Mouse (Mus musculus) T-helper 2 cell (primary cell): ENCODE measurements around the gene Otud7a.

ENCODE experiments used
- in situ Hi-C: fragments of 300-600 bp; cut with MboI, MseI; formaldehyde crosslinking; loops from one replicate; pipeline ENCODE4 v1.15.1; 2025; ENCODE audit warnings: high pct_unique_total_duplicates

The Otud7a gene

DNA sequence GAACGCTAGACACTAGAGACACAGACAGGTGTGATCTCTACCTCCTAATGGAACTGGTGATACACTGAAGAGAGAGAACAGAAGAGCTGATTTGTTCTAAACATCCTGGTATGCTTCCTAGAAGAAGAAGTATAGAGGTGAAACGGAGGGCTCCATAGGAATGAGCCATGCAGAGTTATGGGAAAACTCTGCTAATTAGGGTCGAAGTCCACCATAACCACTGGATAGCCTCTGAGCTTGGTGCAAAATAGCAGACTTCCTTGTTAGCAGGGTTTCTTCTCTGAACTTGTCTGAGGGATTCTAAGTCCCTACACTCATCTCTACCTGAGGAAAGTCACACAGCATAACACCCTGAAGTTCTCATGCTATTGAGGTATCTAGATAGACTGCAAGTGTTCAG is 114.4 kb downstream of the Otud7a start:
- in situ Hi-C loops: no loop called here

DNA sequence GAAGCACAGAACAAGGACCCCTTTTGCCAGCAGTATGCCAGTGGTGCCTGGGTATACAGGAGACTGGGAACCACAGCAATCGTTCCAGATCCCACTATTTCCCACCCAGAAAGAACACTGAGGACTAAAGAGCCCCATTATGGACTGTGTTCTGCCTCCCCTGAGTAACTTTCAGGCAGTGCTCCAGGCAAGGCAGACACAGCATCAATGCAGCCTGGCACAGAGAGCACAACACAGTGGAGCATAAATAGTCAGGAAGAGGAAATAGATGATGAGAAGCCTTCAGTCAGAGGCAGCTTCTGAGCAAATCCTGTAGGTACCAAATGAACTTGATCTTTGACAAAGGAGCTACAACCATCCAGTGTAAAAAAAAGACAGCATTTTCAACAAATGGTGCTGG is 115.1 kb downstream of the Otud7a start:
- in situ Hi-C loops: no loop called here

DNA sequence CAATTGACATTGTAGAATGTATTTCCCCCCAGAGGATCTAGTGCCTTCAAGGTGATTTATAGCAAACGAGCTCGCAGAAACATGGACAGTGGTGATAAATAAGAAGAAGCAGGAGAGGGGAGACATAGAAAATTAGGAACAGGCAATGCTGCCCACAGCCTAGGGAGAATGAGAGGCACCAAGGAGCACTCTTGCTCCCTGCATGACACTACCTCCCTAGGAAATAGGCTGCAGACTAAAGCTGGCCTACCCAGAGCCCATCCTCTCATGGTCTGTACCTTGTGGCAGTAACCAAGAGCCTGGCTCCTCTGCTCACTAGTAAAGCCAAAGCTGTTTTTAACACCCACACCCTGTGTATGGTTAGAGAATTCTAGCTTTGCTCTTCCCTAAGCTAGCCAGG is 138.8 kb downstream of the Otud7a start:
- in situ Hi-C loops: no loop called here

DNA sequence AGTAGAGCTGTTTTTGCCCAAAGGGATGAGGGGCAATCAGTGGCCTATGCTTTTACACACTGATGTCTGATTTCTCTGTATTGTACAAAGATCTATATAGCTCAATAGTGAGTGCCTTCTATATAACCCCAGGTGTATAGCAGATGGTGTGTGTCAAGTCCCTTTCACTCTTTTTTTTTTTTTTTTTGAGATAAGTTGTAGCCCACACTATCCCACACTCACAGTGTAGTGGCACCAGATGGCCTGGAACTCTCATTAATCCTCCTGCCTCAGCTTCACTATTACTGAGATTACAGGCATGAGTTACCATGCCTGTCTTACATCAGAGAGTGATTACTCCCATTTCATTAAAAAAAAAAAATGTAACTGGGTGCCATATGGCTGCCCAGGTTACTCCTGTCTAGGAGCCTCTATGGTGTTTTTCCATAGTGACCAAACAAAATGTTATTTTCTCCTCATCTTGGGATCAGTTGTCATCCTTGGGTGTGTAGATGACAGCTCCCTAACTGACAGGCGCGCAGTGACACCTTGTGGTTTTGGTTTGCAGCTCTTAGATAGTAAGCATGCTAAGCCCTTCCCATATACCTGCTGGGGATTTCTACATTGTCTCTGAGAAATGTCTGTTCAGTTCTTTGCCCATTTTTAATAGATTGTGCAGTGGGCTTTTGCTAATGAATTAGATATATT is 141.8 kb downstream of the Otud7a start:
- in situ Hi-C loops: no loop called here

DNA sequence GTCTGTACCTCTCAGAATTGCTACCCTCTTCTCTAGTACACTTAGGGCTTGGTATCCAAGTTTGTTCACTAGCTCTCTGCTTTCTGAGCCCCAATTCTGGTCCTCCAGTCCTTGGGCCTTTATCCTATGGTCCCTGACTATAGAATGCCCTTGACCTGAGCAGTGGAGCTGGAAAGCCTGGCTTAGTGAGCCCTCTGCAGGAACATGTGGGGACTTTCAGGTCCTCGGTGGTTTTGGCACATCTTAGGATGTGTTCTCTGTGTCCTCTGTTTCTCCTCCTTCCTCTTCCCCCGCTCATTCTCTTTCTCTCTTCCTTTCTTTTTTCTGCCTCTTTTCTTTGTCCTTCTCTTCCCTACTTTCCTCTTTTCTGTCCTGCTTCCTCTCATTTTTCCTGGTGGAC is 145.8 kb downstream of the Otud7a start:
- in situ Hi-C loops: no loop called here

DNA sequence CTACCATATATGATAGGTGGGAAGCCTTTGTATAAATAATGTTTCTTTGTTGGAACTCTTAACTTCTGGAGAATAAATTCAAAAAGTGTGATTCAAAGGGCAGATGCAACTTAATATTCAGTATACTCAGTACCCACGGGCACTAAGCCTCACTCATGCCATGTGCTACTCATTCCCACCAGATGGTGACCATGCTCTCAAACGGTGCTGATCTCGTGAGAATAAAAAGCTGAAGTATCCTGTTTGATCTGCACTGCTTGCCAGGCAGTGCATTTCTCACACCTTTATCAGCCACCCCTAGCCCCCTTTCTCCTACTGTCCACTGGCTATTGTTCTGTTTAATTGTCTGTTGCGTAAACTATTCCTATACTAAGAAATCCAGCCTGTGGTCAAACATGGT is 146.8 kb downstream of the Otud7a start:
- in situ Hi-C loops: no loop called here

DNA sequence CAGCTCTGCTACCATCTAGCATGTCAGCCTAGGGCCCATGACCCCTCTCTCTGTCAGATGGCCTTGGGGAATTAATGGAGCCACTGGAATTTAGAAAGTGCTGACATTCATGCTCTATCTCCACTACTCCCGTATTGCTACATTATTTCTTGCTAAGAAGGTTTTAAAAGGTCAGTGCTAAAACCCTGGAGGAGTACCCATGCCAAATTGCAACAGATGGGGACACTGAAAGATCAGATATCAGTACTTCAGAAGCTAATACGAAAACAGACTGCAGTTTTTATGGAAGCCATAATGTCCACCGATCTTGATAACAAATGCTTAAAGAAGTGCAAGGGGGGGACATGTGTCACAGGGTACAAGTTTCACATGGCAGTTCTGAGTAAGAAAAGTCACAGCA is 147.5 kb downstream of the Otud7a start:
- in situ Hi-C loops: no loop called here

DNA sequence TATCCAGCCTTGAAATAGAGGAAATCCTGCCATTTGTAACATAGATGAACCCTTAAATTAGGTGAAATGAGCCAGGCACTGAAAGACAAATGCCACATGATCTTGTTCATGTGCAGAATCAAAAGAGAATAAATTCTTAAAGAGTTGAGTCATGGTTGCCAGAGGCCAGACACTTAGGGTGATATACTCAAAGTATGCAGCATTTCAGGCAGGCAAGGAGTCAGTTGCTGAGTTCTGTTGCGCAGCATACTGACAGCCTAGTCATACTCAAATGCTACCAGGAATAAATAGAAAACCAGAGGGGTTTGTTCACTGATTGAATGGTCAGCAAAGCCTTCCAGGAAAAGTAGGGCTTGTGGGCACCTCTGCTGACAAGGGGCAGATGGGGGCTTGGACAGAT is 160.3 kb downstream of the Otud7a start:
- in situ Hi-C loops: no loop called here

DNA sequence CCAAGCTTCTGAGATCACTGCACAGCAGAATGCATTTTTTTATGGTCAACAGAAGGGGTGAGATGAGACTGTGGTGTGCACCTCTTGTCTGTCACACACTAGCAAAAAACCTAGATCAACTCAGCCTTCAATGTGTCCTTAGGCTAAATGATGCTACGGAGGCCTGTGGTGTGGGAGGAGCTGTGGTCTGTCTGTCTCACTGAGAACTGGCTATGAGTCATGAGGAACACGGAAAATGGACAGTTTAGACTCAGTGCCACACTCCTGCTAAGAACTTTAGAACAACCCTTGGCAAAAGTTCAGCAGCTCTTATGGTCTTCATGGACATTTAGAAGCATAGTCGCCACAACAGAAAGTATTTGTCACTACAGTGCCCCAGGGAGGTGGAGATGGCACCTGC is 172.5 kb downstream of the Otud7a start:
- in situ Hi-C loops: no loop called here

DNA sequence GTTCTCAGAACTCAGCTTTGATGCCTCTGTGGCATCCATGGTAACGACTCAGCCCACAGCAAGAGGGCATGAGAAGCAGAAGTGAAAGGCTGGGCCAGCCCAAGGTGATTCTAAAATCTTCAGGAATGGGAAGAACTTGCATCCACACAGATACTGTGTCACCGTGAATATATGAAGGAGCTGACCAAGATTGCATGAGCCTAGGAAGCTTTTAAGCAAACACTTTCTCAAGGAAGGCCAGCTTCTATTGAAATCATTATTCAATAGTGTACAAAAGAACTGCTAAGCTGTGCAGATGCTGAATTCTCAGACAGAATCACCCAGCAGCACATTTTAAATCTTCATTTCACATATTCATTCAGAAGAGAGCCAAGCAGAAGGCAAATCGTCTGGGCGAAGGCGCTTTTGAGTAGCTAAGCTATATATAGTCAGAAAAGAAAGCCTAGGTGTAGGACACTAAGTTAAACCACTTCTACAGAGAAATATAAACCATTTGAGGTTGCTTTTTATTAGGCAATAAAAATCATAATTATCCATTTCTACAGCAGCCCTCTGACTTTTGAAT is 176.3 kb downstream of the Otud7a start:
- in situ Hi-C loops: no loop called here

DNA sequence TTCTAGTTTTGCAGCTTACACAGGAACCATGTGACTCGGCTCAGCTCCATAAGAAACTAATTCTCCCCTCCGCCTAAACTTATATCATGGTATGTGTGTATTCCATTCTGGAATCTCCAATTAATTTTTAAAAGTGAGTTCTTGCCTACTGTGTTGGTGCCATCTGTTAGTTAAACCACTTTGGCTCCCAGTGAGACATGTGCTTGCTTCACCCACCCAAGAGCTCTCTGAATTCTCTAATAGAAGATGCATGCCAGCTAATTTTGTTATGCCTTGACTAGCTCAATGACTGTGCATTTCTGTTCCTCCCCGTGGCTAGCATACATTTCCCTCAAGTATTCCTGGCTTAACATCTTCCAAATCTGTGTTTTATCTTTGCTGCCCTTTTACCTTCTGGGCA is 193.1 kb downstream of the Otud7a start:
- in situ Hi-C loops: no loop called here

DNA sequence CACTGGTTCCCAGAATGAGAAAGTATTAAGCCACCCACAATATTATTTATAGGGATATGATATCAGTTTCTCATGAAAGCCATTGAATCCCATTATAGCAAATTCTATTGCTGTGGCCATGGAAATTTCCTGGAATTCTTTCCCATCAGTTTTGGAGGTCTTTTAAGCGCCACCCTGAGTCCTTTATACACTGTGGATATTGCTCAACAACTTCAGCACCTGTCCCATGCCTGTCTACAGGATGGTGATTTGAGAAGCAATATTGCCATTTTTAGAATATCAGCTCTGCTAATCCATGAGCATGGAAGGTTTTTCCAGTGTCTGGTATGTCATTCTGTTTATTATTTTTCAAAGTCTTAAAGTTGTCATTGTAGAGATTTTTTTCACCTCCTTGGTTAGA is 199.5 kb downstream of the Otud7a start:
- in situ Hi-C loops: no loop called here

DNA sequence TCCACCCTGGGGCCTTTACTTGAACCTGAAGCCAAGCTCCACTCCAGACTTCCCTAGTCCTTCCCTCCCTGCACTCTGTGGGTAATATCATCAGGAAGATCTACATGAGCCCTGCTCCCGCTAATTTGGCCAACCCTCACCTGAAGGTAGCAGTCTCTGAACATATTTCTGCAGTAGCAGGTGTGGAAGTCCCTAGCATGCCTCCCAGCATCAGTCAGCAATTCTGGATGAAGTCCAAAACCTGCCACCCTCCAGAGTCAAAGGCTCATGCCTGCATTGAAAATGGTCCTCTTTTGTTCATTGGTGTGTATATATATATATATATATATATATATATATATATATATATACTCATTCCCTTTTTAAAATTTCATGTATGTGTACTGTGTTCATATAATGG is 202.6 kb downstream of the Otud7a start:
- in situ Hi-C loops: no loop called here

DNA sequence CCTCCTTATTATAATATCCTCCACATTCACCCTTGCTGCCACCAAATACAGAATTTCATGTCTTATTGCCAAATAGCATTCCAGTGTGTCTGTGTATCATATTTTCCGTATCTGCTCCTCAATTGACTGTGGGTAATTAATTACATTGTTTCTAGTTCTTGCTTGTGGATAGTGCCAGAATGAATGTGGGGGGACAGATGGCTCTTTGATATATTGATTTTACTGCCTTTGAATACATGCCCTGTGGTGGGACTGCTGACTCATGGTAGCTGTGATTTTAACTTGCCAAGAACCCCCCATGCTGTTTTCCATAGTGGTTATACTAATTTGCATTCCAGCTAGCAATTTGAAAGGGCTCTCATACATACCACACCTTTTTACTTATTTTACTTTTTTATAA is 215.7 kb downstream of the Otud7a start:
- in situ Hi-C loops: loop anchor here (25.0 kb wide), 1 partner anchor 748 kb away; no protein-coding TSS in a partner anchor

DNA sequence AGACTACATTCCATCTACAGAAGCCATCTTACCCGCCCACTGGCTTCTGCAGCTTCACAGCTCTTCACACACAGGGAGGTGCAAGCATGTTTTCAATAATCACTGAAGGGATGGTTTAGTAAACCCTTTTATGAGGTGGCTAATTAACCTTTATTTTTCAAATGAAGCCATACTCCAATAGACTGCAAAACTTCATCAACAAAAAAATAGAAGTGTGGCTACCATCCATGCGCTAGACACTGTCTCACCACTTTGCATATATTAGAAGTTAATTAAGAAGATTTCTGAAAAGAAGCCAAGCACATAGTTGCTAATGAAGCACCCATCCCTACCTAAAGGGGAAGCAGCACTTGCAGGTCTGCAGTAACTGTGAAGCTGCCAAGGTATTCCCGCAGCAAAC is 218.2 kb downstream of the Otud7a start:
- in situ Hi-C loops: loop anchor here (25.0 kb wide), 1 partner anchor 750 kb away; no protein-coding TSS in a partner anchor

DNA sequence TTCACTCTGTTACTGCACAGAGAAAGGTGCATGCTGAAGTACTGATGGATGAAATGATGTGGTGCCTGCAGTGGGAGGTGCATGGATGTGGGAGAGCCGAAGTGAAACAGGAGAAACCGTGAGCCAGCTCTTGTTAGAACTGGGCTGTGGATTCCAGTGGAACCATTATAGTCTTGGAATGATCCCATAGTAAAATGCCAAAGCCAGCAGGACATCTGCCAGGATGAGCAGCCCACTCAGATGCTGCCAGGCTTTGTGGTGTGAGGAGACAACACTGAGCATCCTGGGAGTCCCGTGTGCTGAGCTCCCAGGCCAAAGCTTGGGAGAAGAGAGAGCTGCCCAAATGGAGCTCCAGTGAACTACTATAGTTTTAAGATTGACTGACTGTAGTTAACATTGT is 220.9 kb downstream of the Otud7a start:
- in situ Hi-C loops: loop anchor here (25.0 kb wide), 1 partner anchor 753 kb away; no protein-coding TSS in a partner anchor

DNA sequence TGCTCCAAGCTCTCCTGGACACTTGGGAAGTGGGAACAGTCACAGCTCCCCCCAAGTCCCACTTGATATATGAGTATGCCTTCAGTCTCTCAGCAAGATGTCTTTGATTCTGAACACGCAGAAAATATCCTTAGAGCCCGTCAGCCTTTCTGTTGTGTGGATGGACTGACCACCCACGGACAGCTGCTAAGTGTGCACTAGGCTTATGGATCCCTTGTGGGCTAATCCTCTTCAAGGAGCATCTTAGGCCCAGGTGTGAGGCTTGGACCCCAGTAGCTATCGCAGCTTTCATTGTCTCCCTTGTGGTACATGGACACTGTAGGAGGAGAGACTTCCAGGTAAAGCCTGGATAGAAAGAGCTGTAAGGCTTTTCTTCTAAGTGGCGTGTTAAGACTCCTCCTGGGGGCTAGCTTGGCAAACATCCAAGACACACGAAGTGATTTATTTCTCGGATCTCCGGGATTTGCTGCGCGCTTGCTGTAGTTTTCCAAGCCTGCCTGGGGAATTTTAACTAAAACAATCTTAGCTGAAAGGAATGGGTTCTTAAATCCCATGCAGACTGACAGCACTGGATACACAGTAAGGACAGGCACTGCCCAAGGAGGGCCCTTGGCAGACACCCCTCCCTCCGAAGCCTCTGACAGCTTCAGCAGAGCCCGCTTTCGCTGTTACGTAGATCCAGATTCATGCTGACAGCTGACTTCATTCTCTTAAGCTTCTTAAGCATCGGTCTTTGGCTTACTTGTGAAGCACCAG is 223.6 kb downstream of the Otud7a start:
- in situ Hi-C loops: loop anchor here (25.0 kb wide), 1 partner anchor 756 kb away; no protein-coding TSS in a partner anchor

DNA sequence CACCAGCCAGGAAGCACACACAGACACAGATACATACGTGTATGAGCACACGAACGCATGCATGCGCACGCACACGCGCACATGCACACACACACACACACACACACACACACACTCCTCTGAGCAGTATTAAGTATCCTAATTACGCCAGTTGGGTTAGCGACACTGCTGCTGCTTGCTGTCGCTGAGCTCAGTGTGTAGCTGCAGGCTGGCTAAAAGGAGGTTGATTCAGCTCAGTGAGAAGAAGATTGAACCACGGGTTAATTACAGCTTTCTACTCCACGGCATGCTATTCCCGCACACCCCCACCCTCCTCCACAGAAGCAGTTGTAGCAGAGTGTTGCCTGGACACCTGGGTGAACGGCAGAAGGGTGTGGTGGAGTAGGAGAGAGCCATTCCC is 224.4 kb downstream of the Otud7a start:
- in situ Hi-C loops: loop anchor here (25.0 kb wide), 1 partner anchor 757 kb away; no protein-coding TSS in a partner anchor

DNA sequence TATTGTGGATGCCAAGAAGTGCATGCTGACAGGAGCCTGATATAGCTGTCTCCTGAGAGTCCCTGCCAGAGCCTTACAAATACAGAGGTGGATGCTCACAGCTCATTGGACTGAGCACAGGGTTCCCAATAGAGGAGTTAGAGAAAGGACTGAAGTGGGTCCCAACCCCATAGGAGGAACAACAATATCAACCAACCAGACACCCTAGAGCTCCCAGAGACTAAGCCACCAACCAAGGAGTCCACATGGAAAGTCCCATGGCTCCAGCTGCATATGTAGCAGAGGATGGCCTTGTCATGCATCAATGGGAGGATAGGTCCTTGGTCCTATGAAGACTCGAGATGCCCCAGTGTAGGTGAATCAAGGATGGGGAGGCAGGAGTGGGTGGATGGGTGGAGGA is 226.4 kb downstream of the Otud7a start:
- in situ Hi-C loops: loop anchor here (25.0 kb wide), 1 partner anchor 759 kb away; no protein-coding TSS in a partner anchor

DNA sequence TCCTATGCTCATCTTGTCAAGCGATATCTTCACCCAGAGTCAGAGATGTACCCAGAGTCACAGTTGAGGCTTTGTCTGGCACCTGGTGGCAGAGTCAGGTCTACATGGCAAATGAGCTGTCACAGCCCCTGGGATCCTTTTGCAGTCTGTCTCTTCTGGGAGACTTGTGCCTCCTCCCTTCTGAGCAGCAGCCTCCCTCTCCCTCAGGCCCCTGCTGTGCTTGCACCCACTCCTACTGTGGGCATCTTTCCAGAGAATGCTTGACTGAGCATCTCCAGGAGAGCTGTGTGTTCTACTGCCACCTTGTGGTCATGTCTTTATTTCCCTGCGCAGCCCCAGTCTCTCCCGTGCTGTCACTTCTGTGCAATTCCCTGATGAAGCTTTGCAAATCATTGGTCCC is 227.4 kb downstream of the Otud7a start:
- in situ Hi-C loops: loop anchor here (25.0 kb wide), 1 partner anchor 760 kb away; no protein-coding TSS in a partner anchor

DNA sequence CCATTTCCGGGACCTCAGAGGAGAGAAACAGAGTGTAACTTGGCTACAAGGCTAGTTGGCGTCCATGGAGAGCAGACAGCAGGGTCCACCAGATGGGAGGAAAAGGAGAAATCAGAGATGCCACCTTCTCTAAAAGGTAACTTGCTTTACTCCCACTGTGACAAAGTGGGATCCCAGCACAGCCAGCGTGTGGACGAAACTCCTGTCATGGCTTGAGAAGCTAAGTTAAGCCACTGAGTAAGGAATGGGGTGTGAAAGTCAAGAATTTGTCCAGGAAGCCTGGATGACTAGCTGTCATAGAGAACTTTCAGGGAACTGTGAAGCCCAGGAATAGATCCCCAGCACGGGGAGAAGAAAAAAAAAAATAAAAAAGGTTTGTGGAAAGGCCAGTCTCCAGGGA is 232.1 kb downstream of the Otud7a start:
- in situ Hi-C loops: no loop called here

DNA sequence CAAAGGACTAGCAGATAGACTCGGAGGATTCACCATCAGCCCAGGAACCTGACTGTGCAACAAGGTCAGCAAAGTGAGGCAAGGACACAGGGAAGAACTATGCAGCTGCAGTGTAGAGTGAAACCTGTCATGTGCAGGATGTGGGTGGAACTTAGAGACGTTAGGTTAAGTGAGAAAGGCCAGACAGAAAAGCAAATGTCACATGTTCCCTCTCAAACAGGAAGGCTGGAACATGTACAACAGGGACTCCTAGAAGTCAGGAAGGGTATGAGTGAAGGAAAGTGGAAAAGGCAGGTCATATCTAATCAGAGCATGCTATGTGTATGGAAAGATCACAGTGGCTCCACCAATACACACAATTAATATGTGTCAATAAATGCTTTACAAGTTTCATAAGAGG is 232.6 kb downstream of the Otud7a start:
- in situ Hi-C loops: no loop called here

DNA sequence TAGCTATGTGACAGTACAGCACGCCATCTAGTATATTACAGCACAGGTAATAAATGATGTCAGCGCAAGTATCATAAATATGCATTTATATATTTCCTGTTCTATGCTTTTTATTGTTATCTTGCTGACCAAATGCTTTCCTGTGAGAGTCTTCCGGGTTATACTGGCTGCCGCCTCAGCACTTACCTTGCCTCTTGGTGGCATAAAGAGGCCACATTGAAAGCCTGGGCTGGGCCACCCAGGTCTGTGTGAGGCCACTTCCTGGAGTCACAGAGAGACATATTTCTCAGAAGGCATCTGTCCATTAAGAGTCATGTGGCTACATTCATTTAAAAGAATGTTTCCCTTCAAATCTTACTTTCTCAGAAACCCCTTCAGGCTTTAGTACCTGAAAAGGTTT is 242.5 kb downstream of the Otud7a start:
- in situ Hi-C loops: no loop called here
